Mouse (Mus musculus): ENCODE results near the gene Endog.

DNA sequence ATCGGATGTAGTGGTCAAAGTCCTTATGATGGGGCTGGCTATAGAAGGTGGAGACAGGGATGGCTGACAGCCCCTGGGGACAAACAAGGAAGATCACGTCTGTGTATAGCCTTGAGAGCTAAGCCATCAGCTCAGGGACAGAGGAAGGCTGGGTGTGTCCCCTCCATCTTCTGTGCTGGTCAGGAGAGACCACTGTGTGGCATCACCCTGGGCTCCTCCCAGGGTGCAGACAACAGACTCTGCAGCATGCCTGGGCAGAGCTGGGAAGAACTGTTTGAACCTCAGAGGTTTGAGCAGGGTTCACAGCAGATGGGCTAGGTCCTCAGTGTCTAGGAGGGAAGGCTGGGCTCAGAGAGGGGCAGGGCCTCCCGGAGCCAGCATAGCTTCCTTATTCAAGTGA lies 14.4 kb downstream of the Endog start:
- TF ChIP-seq CTCF (IDR thresholded peaks at IDR 0.05; ENCODE audit: low read depth, low read length) (no peak), GATA2 (IDR thresholded peaks at IDR 0.05; ENCODE audit: borderline replicate concordance, low read depth, low read length) (no peak), GATA1 (IDR thresholded peaks at IDR 0.05; ENCODE audit: borderline replicate concordance, low read length) (no peak), POLR2AphosphoS5 (IDR thresholded peaks at IDR 0.05; ENCODE audit: insufficient replicate concordance, low read depth, low read length) (no peak), TAL1 (conservative IDR thresholded peaks at IDR 0.05; ENCODE audit: low read depth, low read length) (no peak)

Data from G1E (cell line).